Comparison of ENCODE assay signal across 8 mouse cellular contexts in the genomic region with DNA sequence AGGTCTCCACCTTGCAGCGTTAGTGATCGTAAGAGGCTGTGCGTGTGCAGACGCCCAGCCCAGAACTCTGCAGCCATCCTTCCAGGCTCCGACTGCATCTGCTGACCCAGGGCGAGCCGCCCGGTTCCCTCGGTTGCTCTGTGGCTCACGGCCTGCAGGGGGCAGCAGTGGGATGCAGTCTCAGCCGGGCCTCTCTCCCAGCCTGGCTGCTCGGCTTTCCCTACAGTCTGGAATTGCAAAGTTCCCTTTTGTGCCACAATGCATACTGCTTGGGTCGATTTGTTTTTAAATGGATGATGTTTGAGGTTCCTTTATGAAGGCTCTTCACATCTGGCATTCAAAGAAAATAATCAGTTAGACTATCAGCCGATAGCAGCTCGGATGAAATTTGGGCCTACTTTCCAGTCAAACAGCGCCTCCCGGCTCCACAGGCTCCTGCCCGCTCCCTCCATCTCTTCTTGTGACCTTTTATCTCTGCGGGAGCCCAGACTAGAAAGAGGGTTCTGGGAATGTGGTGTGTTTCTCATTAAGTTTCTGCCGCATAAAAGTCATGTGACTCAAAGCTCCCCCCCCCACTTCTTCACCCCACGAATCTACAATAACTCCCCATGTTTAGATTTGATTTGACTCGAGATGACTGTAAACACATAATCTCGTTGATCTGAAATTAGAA. TPM values are rescaled to one million over a fixed set of nuclear protein-coding genes. Genes with fewer than 3 reads are reported as not detected.
A peak's percentile ranks its signal among the peaks of the same experiment; 100 is the strongest.
DNase-seq lines count a peak whose midpoint lies in the region; ATAC-seq and TF ChIP-seq lines count a peak whose summit lies in the region.

No protein-coding gene starts in this region.

- H3K4me1 ChIP-seq in forebrain, embryonic 12.5 days = peaks cover 23% of the 10 kb centered on the region
- H3K4me1 ChIP-seq in heart, postnatal 0 days (ENCODE audit: control insufficient read depth, insufficient read depth) = no peaks in the 10 kb centered on the region
- H3K4me1 ChIP-seq in liver, embryonic 15.5 days (replicated peaks) = peaks cover 10% of the 10 kb centered on the region
- H3K4me1 ChIP-seq in neural tube, embryonic 13.5 days (replicated peaks) = peaks cover 23% of the 10 kb centered on the region

- peak overlapping the region; percentile 28 for H3K4me2 ChIP-seq in forebrain, embryonic 12.5 days
- peak overlapping the region; percentile 24; the same call in 1 of the 2 replicates for H3K4me2 ChIP-seq in heart, postnatal 0 days (ENCODE audit: low read depth, low read length)
- H3K4me2 ChIP-seq in liver, embryonic 15.5 days = peak overlapping the region; percentile 53
- H3K4me2 ChIP-seq in neural tube, embryonic 13.5 days = peak overlapping the region; percentile 33

- no peaks in the 10 kb centered on the region for H3K36me3 ChIP-seq in forebrain, embryonic 12.5 days (replicated peaks)
- H3K36me3 ChIP-seq in heart, postnatal 0 days (replicated peaks; ENCODE audit: control insufficient read depth, insufficient read depth, low read length) = no peaks in the 10 kb centered on the region
- no peaks in the 10 kb centered on the region for H3K36me3 ChIP-seq in liver, embryonic 15.5 days (replicated peaks)
- no peaks in the 10 kb centered on the region for H3K36me3 ChIP-seq in neural tube, embryonic 13.5 days

- no peak for TF ChIP-seq EP300 in heart, postnatal 0 days (IDR thresholded peaks at IDR 0.05; ENCODE audit: low read depth)

- no peak overlapping the region for H3K4me3 ChIP-seq in forebrain, embryonic 12.5 days (replicated peaks)
- no peak overlapping the region for H3K4me3 ChIP-seq in heart, postnatal 0 days (ENCODE audit: low read depth, low read length)
- peak overlapping the region; percentile 29 for H3K4me3 ChIP-seq in liver, embryonic 15.5 days (replicated peaks)
- no peak overlapping the region for H3K4me3 ChIP-seq in neural tube, embryonic 13.5 days

- DNase-seq in CD8-positive naive resting alpha-beta T cell, adult 2 months (ENCODE audit: low read depth in 2 of 2, low spot score in 2 of 2) = peak; percentile 59 to 67
- peak; percentile 57 for DNase-seq in c-Kit-positive CD71-positive TER-119-positive erythroid progenitor cells, embryonic 14.5 days (ENCODE audit: low spot score)
- peak; percentile 73 for DNase-seq in heart, postnatal 0 days (ENCODE audit: low spot score)
- peak; percentile 83 to 94 for DNase-seq in kidney, postnatal 36 days
- peak; percentile 29 for DNase-seq in telencephalon, adult 2 months (ENCODE audit: low read depth, low spot score)

- peak overlapping the region; percentile 21; the same call in 1 of the 2 replicates for H3K9ac ChIP-seq in forebrain, embryonic 12.5 days
- H3K9ac ChIP-seq in heart, postnatal 0 days (replicated peaks; ENCODE audit: low read depth, low read length) = no peak overlapping the region
- H3K9ac ChIP-seq in liver, embryonic 15.5 days = no peak overlapping the region
- 0 out of 2 replicates have a peak overlapping the region, but pooled peaks have one; percentile 34 for H3K9ac ChIP-seq in neural tube, embryonic 13.5 days

- 2% methylated on average over 23 of the region's 23 CpGs for WGBS in forebrain, embryonic 12.5 days
- 8% methylated on average over 23 of the region's 23 CpGs for whole genome bisulfite sequencing in heart, postnatal 0 days
- WGBS in liver, embryonic 15.5 days (ENCODE audit: insufficient replicate concordance) = 13% methylated on average over 23 of the region's 23 CpGs
- WGBS in neural tube, embryonic 13.5 days = 2% methylated on average over 23 of the region's 23 CpGs

- peak; percentile 88 for ATAC-seq in forebrain, embryonic 12.5 days (ENCODE audit: low FRiP score)
- peak; percentile 82 for ATAC-seq in heart, postnatal 0 days (ENCODE audit: insufficient read depth, low read depth)
- ATAC-seq in liver, embryonic 15.5 days (ENCODE audit: insufficient read depth) = peak; percentile 30; the same call in 1 of the 2 replicates
- peak; percentile 93 for ATAC-seq in neural tube, embryonic 13.5 days (ENCODE audit: low read depth)

- H3K9me3 ChIP-seq in forebrain, embryonic 12.5 days = peaks cover 8% of the 10 kb centered on the region
- H3K9me3 ChIP-seq in heart, postnatal 0 days (replicated peaks; ENCODE audit: control insufficient read depth, low read length) = peaks cover 8% of the 10 kb centered on the region
- no peaks in the 10 kb centered on the region for H3K9me3 ChIP-seq in liver, embryonic 15.5 days (replicated peaks)
- H3K9me3 ChIP-seq in neural tube, embryonic 13.5 days = peaks cover 8% of the 10 kb centered on the region

- TF ChIP-seq CTCF in heart, postnatal 0 days (IDR thresholded peaks at IDR 0.05; ENCODE audit: low read depth) = peak; percentile 97

- peak overlapping the region; percentile 5; the same call in 1 of the 2 replicates for H3K27ac ChIP-seq in forebrain, embryonic 12.5 days
- no peak overlapping the region for H3K27ac ChIP-seq in heart, postnatal 0 days (ENCODE audit: low read depth)
- peak overlapping the region; percentile 68; the same call in 1 of the 2 replicates for H3K27ac ChIP-seq in liver, embryonic 15.5 days (replicated peaks)
- H3K27ac ChIP-seq in neural tube, embryonic 13.5 days (replicated peaks) = no peak overlapping the region

- 0 out of 2 replicates have a peak, but pooled peaks cover 3% of the 10 kb centered on the region for H3K27me3 ChIP-seq in forebrain, embryonic 12.5 days
- no peaks in the 10 kb centered on the region for H3K27me3 ChIP-seq in heart, postnatal 0 days (ENCODE audit: control insufficient read depth, insufficient read depth, low read length)
- no peaks in the 10 kb centered on the region for H3K27me3 ChIP-seq in liver, embryonic 15.5 days
- no peaks in the 10 kb centered on the region for H3K27me3 ChIP-seq in neural tube, embryonic 13.5 days

RNA-seq across cellular contexts. Expression of a gene that starts 31.7 kb away (rescaled TPM):
- 610 and 612 TPM in 2 replicates for polyA plus RNA-seq in forebrain, embryonic 12.5 days (2016; fragmentation: Nextera tagmentation; extraction: Ambion mirVana)
- total RNA-seq in heart, postnatal 0 days (2014; rRNA removed; ENCODE audit: low replicate concordance) = 146 and 156 TPM in 2 replicates
- polyA plus RNA-seq in heart, postnatal 0 days (2015; fragmentation: Nextera tagmentation; extraction: Ambion mirVana) = 355 and 400 TPM in 2 replicates
- polyA plus RNA-seq in liver, embryonic 15.5 days (2015; fragmentation: Nextera tagmentation; extraction: Ambion mirVana) = 332 and 383 TPM in 2 replicates
- 434 and 497 TPM in 2 replicates for polyA plus RNA-seq in neural tube, embryonic 13.5 days (2015; fragmentation: Nextera tagmentation; extraction: Ambion mirVana)

Comparison
In these comparisons a context has a peak if more than half of its experiments do, and no peak if none do; other contexts are left out.
1. DNase-seq: peak in every context shown above with its lines; median percentile 88 in kidney, postnatal 36 days; 73 in heart, postnatal 0 days; 63 in CD8-positive naive resting alpha-beta T cell, adult 2 months; 57 in c-Kit-positive CD71-positive TER-119-positive erythroid progenitor cells, embryonic 14.5 days; 29 in telencephalon, adult 2 months.
2. ATAC-seq: peak in every context shown above with its lines; median percentile 93 in neural tube, embryonic 13.5 days; 88 in forebrain, embryonic 12.5 days; 82 in heart, postnatal 0 days; 30 in liver, embryonic 15.5 days.
3. H3K27ac ChIP-seq: peak in forebrain, embryonic 12.5 days (single experiment) and liver, embryonic 15.5 days (single experiment); none in heart, postnatal 0 days (single experiment) and neural tube, embryonic 13.5 days (single experiment).
4. H3K9ac ChIP-seq: peak in forebrain, embryonic 12.5 days (single experiment) and neural tube, embryonic 13.5 days (single experiment); none in heart, postnatal 0 days (single experiment) and liver, embryonic 15.5 days (single experiment).
5. Peak in every context shown above with its lines, with median percentiles within 50 percentile points of each other: H3K4me2 ChIP-seq.